Mouse (Mus musculus): Measurements from ENCODE around the gene Anks1.

GRCm38 (mm10) chr17:28088718-28089117, 179.6 kb downstream of the Anks1 start:
- TF ChIP-seq POLR2A (IDR thresholded peaks at IDR 0.05; ENCODE audit: borderline replicate concordance, low read depth, low read length), result no peak
- no peak for TF ChIP-seq CTCF (IDR thresholded peaks at IDR 0.05; ENCODE audit: low read depth, low read length)
